9 mouse cellular contexts compared by ENCODE assay signal in genomic region chr10:117363106-117363505, GRCm38 (mm10). TPM values are rescaled to one million over a fixed set of nuclear protein-coding genes. Genes with fewer than 3 reads are reported as not detected.
DNase-seq lines count a peak whose midpoint lies in the region; ATAC-seq and TF ChIP-seq lines count a peak whose summit lies in the region.
"Had no signal": no experiment of that assay in that cellular context is flagged by ENCODE, and none has a peak within 500 bp of the region (broad histone marks: within the 10 kb centered on the region; RNA-seq: fewer than 3 reads in every experiment).

No protein-coding gene starts in this region.

- no peak overlapping the region for H3K27ac ChIP-seq in lung, postnatal 0 days (ENCODE audit: low read length)
- no peak overlapping the region for H3K27ac ChIP-seq in spleen, adult 2 months (ENCODE audit: insufficient read depth, low read length)
- H3K27ac ChIP-seq: stomach, embryonic 15.5 days had no signal

- H3K4me3 ChIP-seq in lung, postnatal 0 days (ENCODE audit: low read depth, low read length), result no peak overlapping the region
- H3K4me3 ChIP-seq in spleen, adult 2 months (ENCODE audit: extremely low read depth, insufficient read depth, insufficient read length), result no peak overlapping the region
- H3K4me3 ChIP-seq: stomach, embryonic 15.5 days had no signal

- H3K36me3 ChIP-seq in lung, postnatal 0 days (ENCODE audit: insufficient read depth, low read length), result peaks cover 21% of the 10 kb centered on the region
- peaks cover 33% of the 10 kb centered on the region for H3K36me3 ChIP-seq in spleen, adult 2 months (ENCODE audit: control insufficient read depth, insufficient read depth, low read length)

- DNase-seq in left cerebral cortex, postnatal 14 days (ENCODE audit: low spot score in 2 of 2), result peak; percentile 25 to 44
- no peak for DNase-seq in left cerebral cortex, adult 11 months (ENCODE audit: low spot score)
- DNase-seq in NIH3T3 (ENCODE audit: low read depth), result peak; percentile 78
- peak; percentile 42 to 65 for DNase-seq in cerebellum, adult 18-20 months
- peak; percentile 74 for DNase-seq in lung, postnatal 0 days (ENCODE audit: low spot score)
- peak; percentile 50 to 68 for DNase-seq in spleen, adult 2 months (ENCODE audit: low read depth in 1 of 2, low spot score in 2 of 2)
- DNase-seq in layer of hippocampus, adult 8-10 months (ENCODE audit: low spot score in 2 of 2), result no peak

- TF ChIP-seq EP300 in lung, postnatal 0 days (IDR thresholded peaks at IDR 0.05), result no peak

- 23% methylated on average over 3 of the region's 3 CpGs for WGBS in lung, postnatal 0 days
- WGBS in spleen, adult 2 months, result 5% methylated on average over 3 of the region's 3 CpGs

- intact Hi-C loops in left cerebral cortex, postnatal 14 days (cut with DNase I), result loop anchor here (5.0 kb wide), 1 partner anchor 74 kb away; no protein-coding TSS in a partner anchor

- H3K27me3 ChIP-seq in lung, postnatal 0 days (replicated peaks; ENCODE audit: insufficient read depth, low read length), result no peaks in the 10 kb centered on the region
- no peaks in the 10 kb centered on the region for H3K27me3 ChIP-seq in spleen, adult 2 months (ENCODE audit: control insufficient read depth, insufficient read depth, low read length)
- H3K27me3 ChIP-seq: stomach, embryonic 15.5 days had no signal

- no peak overlapping the region for H3K4me2 ChIP-seq in lung, postnatal 0 days (replicated peaks; ENCODE audit: low read depth, low read length)
- H3K4me2 ChIP-seq: stomach, embryonic 15.5 days had no signal

- ATAC-seq in granulocyte monocyte progenitor cell, adult 5-6 weeks (replicated peaks; ENCODE audit: poor library complexity, severe bottlenecking), result peak; percentile 60
- ATAC-seq in lung, postnatal 0 days, result no peak

- no peak for TF ChIP-seq POLR2A in spleen, adult 2 months (IDR thresholded peaks at IDR 0.05; ENCODE audit: low read depth, low read length)

- H3K9me3 ChIP-seq in lung, postnatal 0 days (ENCODE audit: low read length), result no peaks in the 10 kb centered on the region
- H3K9me3 ChIP-seq: stomach, embryonic 15.5 days had no signal

- H3K4me1 ChIP-seq in lung, postnatal 0 days (ENCODE audit: insufficient read depth, low read depth, low read length), result no peaks in the 10 kb centered on the region
- no peaks in the 10 kb centered on the region for H3K4me1 ChIP-seq in spleen, adult 2 months (ENCODE audit: control insufficient read depth, insufficient read depth, insufficient read length)
- H3K4me1 ChIP-seq: stomach, embryonic 15.5 days had no signal

- peak; percentile 90 for TF ChIP-seq CTCF in lung, postnatal 0 days (IDR thresholded peaks at IDR 0.05)
- TF ChIP-seq CTCF in spleen, adult 2 months (IDR thresholded peaks at IDR 0.05; ENCODE audit: extremely low read depth, insufficient read depth, insufficient read length, insufficient replicate concordance), result peak; percentile 73; the same call in 1 of the 2 replicates

- no peak overlapping the region for H3K9ac ChIP-seq in lung, postnatal 0 days (replicated peaks; ENCODE audit: low read depth)
- H3K9ac ChIP-seq: stomach, embryonic 15.5 days had no signal

RNA-seq across cellular contexts. Expression of gene Cpsf6, which starts 16.7 kb away (rescaled TPM):
- total RNA-seq in left cerebral cortex, postnatal 14 days (2021), result 100 to 1,000 TPM; 102 TPM
- total RNA-seq in granulocyte monocyte progenitor cell, adult 5-6 weeks (2014; fragmentation: Nextera tagmentation), result 94.2 and 139 TPM in 2 replicates
- 119 and 124 TPM in 2 replicates for total RNA-seq in granulocyte monocyte progenitor cell, adult 5-6 weeks (2017)
- 61.0 and 67.6 TPM in 2 replicates for polyA plus RNA-seq in lung, postnatal 0 days (2015; fragmentation: Nextera tagmentation; extraction: Ambion mirVana)
- polyA plus RNA-seq in spleen, adult 2 months (2012; rRNA removed), result 51.9 and 79.8 TPM in 2 replicates
- total RNA-seq in layer of hippocampus, adult 8-10 months (2022), result 100 to 1,000 TPM; 104 to 124 (median 117) TPM

Comparison
In these comparisons a context has a peak if more than half of its experiments do, and no peak if none do; other contexts are left out.
1. DNase-seq: peak in left cerebral cortex, postnatal 14 days (2 of 2), NIH3T3 (single experiment), cerebellum, adult 18-20 months (2 of 2), lung, postnatal 0 days (single experiment) and spleen, adult 2 months (2 of 2); none in left cerebral cortex, adult 11 months (single experiment) and layer of hippocampus, adult 8-10 months (0 of 2).